Mouse (Mus musculus) left cerebral cortex, postnatal 36 days (tissue): ENCODE measurements around the gene Ppm1l. TPM values are rescaled to one million over a fixed set of nuclear protein-coding genes. Genes with fewer than 3 reads are reported as not detected.

Source experiments
- DNase-seq, 2 experiments: peaks; one replicate each; pipeline ENCODE4 v3.0.0; 2021 to 2022; ENCODE audit warnings: low spot score in 2 of 2, mixed read lengths in 1 of 2
- intact Hi-C: fragments of 180-260 bp; cut with DNase I; formaldehyde crosslinking; loops from one replicate; pipeline ENCODE4 v1.15.1; 2025
- total RNA-seq, 2 experiments: library from RNA; stranded (reverse); gene quantifications; 2 replicates each; pipeline ENCODE4 v1.2.3; 2021

The Ppm1l gene
- total RNA-seq, 2 experiments from 2014 or later = 87.0 to 88.8 TPM

- DNase-seq = no peak
- intact Hi-C loops = no loop called here
Measured at GRCm38 (mm10) chr3:69515730-69516350, 199.2 kb downstream of the Ppm1l start.

GRCm38 (mm10) chr3:69519188-69519587 lies 202.5 kb downstream of the Ppm1l start:
- DNase-seq = no peak
- intact Hi-C loops = no loop called here

- intact Hi-C loops = no loop called here
Measured at GRCm38 (mm10) chr3:69519789-69520558, 203.3 kb downstream of the Ppm1l start.

GRCm38 (mm10) chr3:69522270-69522669 lies 205.6 kb downstream of the Ppm1l start:
- intact Hi-C loops = no loop called here
- DNase-seq = no peak

More at GRCm38 (mm10) chr3:69519789-69520558, 203.3 kb downstream of the Ppm1l start:
- no peak for DNase-seq

GRCm38 (mm10) chr3:69524356-69525071 lies 207.9 kb downstream of the Ppm1l start:
- intact Hi-C loops = no loop called here
- no peak for DNase-seq

GRCm38 (mm10) chr3:69525072-69525529 lies 208.4 kb downstream of the Ppm1l start:
- intact Hi-C loops = no loop called here
- no peak for DNase-seq

GRCm38 (mm10) chr3:69527384-69527783 lies 210.7 kb downstream of the Ppm1l start:
- no peak for DNase-seq
- intact Hi-C loops = no loop called here

GRCm38 (mm10) chr3:69529576-69529975 lies 212.9 kb downstream of the Ppm1l start:
- intact Hi-C loops = no loop called here
- DNase-seq = no peak

GRCm38 (mm10) chr3:69531511-69531910 lies 214.8 kb downstream of the Ppm1l start:
- DNase-seq = no peak
- intact Hi-C loops = no loop called here

- intact Hi-C loops = no loop called here
- DNase-seq = no peak
Measured at GRCm38 (mm10) chr3:69532687-69533086, 216.0 kb downstream of the Ppm1l start.

GRCm38 (mm10) chr3:69535486-69535885 lies 218.8 kb downstream of the Ppm1l start:
- no peak for DNase-seq
- intact Hi-C loops = no loop called here

- DNase-seq = no peak
- intact Hi-C loops = no loop called here
Measured at GRCm38 (mm10) chr3:69535941-69536647, 219.4 kb downstream of the Ppm1l start.

GRCm38 (mm10) chr3:69542962-69543361 lies 226.3 kb downstream of the Ppm1l start:
- intact Hi-C loops = no loop called here
- DNase-seq = no peak

GRCm38 (mm10) chr3:69543730-69544129 lies 227.1 kb downstream of the Ppm1l start:
- no peak for DNase-seq
- intact Hi-C loops = no loop called here

- DNase-seq = no peak
- intact Hi-C loops = no loop called here
Measured at GRCm38 (mm10) chr3:69545017-69545416, 228.4 kb downstream of the Ppm1l start.

- DNase-seq = no peak
- intact Hi-C loops = no loop called here
Measured at GRCm38 (mm10) chr3:69548704-69549455, 232.2 kb downstream of the Ppm1l start.

- DNase-seq = no peak
- intact Hi-C loops = no loop called here
Measured at GRCm38 (mm10) chr3:69549602-69550001, 232.9 kb downstream of the Ppm1l start.

- DNase-seq = no peak
Measured at GRCm38 (mm10) chr3:69555511-69555910, 238.8 kb downstream of the Ppm1l start.

GRCm38 (mm10) chr3:69556092-69556778 lies 239.6 kb downstream of the Ppm1l start:
- no peak for DNase-seq
- intact Hi-C loops = no loop called here

More at GRCm38 (mm10) chr3:69555511-69555910, 238.8 kb downstream of the Ppm1l start:
- intact Hi-C loops = no loop called here
